Mouse (Mus musculus) gastrocnemius, postnatal 4 days (tissue): ENCODE results near the gene Wfdc3. TPM values are rescaled to one million over a fixed set of nuclear protein-coding genes. Genes with fewer than 3 reads are reported as not detected.

Source experiments
- total RNA-seq, 2 experiments: library from RNA; stranded (reverse); gene quantifications; 2 replicates each; pipeline ENCODE4 v1.2.3; 2021

The Wfdc3 gene
- total RNA-seq, 2 experiments from 2014 or later, result not detected

Other genes starting within 250 kb of the Wfdc3 start
- 10 to 100 TPM; 66.5 to 66.8 TPM for gene Pigt, start 248.4 kb downstream of the Wfdc3 start, total RNA-seq
- 1 to 10 TPM in 1 of 2 experiments, not detected in 1; 1.3 TPM for gene Wfdc2, start 183.5 kb downstream of the Wfdc3 start, total RNA-seq
- gene Spint3, start 172.5 kb downstream of the Wfdc3 start, total RNA-seq, result not detected
- not detected for gene Wfdc6a, start 160.5 kb downstream of the Wfdc3 start, total RNA-seq
- not detected for gene Eppin, start 152.3 kb downstream of the Wfdc3 start, total RNA-seq
- not detected for gene Wfdc6b, start 132.4 kb downstream of the Wfdc3 start, total RNA-seq
- gene Wfdc8, start 132.3 kb downstream of the Wfdc3 start, total RNA-seq, result not detected
- gene Wfdc16, start 107.1 kb downstream of the Wfdc3 start, total RNA-seq, result not detected
- not detected for gene Wfdc10, start 89.9 kb downstream of the Wfdc3 start, total RNA-seq
- gene Wfdc9, start 89.3 kb downstream of the Wfdc3 start, total RNA-seq, result not detected
- not detected for gene Wfdc11, start 71.8 kb downstream of the Wfdc3 start, total RNA-seq
- not detected for gene Wfdc13, start 60.8 kb downstream of the Wfdc3 start, total RNA-seq
- gene Spint4, start 47.4 kb downstream of the Wfdc3 start, total RNA-seq, result not detected
- not detected for gene Spint5, start 30.6 kb downstream of the Wfdc3 start, total RNA-seq
- gene Dnttip1, start 52 bp upstream of the Wfdc3 start, total RNA-seq, result 10 to 100 TPM; 40.8 to 40.9 TPM
- gene Ube2c, start 24.0 kb upstream of the Wfdc3 start, total RNA-seq, result 10 to 100 TPM; 26.8 to 34.0 TPM
- over 10,000 TPM; 10,138 to 10,688 TPM for gene Tnnc2, start 34.0 kb upstream of the Wfdc3 start, total RNA-seq
- gene Snx21, start 39.9 kb upstream of the Wfdc3 start, total RNA-seq, result 10 to 100 TPM; 23.4 to 24.6 TPM
- 10 to 100 TPM; 12.8 to 14.0 TPM for gene Acot8, start 59.0 kb upstream of the Wfdc3 start, total RNA-seq
- 1 to 10 TPM; 1.5 to 1.6 TPM for gene Zswim3, start 59.2 kb upstream of the Wfdc3 start, total RNA-seq
- 1 to 10 TPM; 4.7 to 5.9 TPM for gene Zswim1, start 76.8 kb upstream of the Wfdc3 start, total RNA-seq
- 1 to 10 TPM; 1.2 to 1.9 TPM for gene Spata25, start 82.6 kb upstream of the Wfdc3 start, total RNA-seq
- 10 to 100 TPM; 75.0 to 82.3 TPM for gene Ctsa, start 86.9 kb upstream of the Wfdc3 start, total RNA-seq
- gene Neurl2, start 87.5 kb upstream of the Wfdc3 start, total RNA-seq, result 10 to 100 TPM; 38.5 to 41.9 TPM
- 10 to 100 TPM in 1 of 2 experiments, 1 to 10 TPM in 1; 9.5 to 15.5 TPM for gene Pltp, start 111.8 kb upstream of the Wfdc3 start, total RNA-seq
- gene Pcif1, start 133.4 kb upstream of the Wfdc3 start, total RNA-seq, result 10 to 100 TPM; 42.1 to 43.3 TPM
- 10 to 100 TPM; 11.7 to 14.3 TPM for gene Zfp335, start 165.8 kb upstream of the Wfdc3 start, total RNA-seq
- 1 to 10 TPM in 1 of 2 experiments, under 1 TPM in 1; 0.93 to 1.1 TPM for gene Mmp9, start 194.8 kb upstream of the Wfdc3 start, total RNA-seq
- under 1 TPM; 0.54 to 0.93 TPM for gene Slc12a5, start 214.9 kb upstream of the Wfdc3 start, total RNA-seq